Mouse (Mus musculus): ENCODE measurements around the gene Gm29797. TPM values are rescaled to one million over a fixed set of nuclear protein-coding genes. Genes with fewer than 3 reads are reported as not detected.

Gm29797 gene
- polyA plus RNA-seq, 1 experiment from 2014 or later = not detected

- H3K9ac ChIP-seq = no peak overlapping the region
- H3K9me3 ChIP-seq (replicated peaks) = no peaks in the 10 kb centered on the region
- no peaks in the 10 kb centered on the region for H3K36me3 ChIP-seq
- no peak for ATAC-seq (ENCODE audit: insufficient number of reproducible peaks, low FRiP score)
- H3K4me2 ChIP-seq = no peak overlapping the region
- WGBS = 60% methylated on average over 33 of the region's 33 CpGs
- peaks cover 12% of the 10 kb centered on the region for H3K4me1 ChIP-seq (replicated peaks)
- H3K27ac ChIP-seq (ENCODE audit: poor library complexity, severe bottlenecking) = no peak overlapping the region
- H3K27me3 ChIP-seq (replicated peaks) = peaks cover 21% of the 10 kb centered on the region
- no peak overlapping the region for H3K4me3 ChIP-seq
Measured at GRCm38 (mm10) chr2:181696801-181697420, 40.1 kb downstream of the Gm29797 start.

GRCm38 (mm10) chr2:181698241-181698640 is 41.4 kb downstream of the Gm29797 start, which contains the start of gene Lkaaear1:
Gene Lkaaear1 (minus strand): TSS chr2:181698442.
- no peaks in the 10 kb centered on the region for H3K9me3 ChIP-seq (replicated peaks)
- H3K9ac ChIP-seq = no peak within 1 kb of the TSS
- H3K27ac ChIP-seq (ENCODE audit: poor library complexity, severe bottlenecking) = no peak within 1 kb of the TSS
- no peak within 1 kb of the TSS for H3K4me3 ChIP-seq
- peaks cover 5% of the 10 kb centered on the region for H3K4me1 ChIP-seq (replicated peaks)
- peaks cover 21% of the 10 kb centered on the region for H3K27me3 ChIP-seq (replicated peaks)
- ATAC-seq (ENCODE audit: insufficient number of reproducible peaks, low FRiP score) = no peak
- no peaks in the 10 kb centered on the region for H3K36me3 ChIP-seq
- no peak within 1 kb of the TSS for H3K4me2 ChIP-seq
- WGBS = 46% methylated on average over 5 of the region's 5 CpGs

- no peak overlapping the region for H3K27ac ChIP-seq (ENCODE audit: poor library complexity, severe bottlenecking)
- H3K4me1 ChIP-seq (replicated peaks) = no peaks in the 10 kb centered on the region
- no peaks in the 10 kb centered on the region for H3K9me3 ChIP-seq (replicated peaks)
- ATAC-seq (ENCODE audit: insufficient number of reproducible peaks, low FRiP score) = no peak
- no peaks in the 10 kb centered on the region for H3K36me3 ChIP-seq
- no peak overlapping the region for H3K4me3 ChIP-seq
- no peak overlapping the region for H3K4me2 ChIP-seq
- H3K9ac ChIP-seq = no peak overlapping the region
- WGBS = 39% methylated on average over 4 of the region's 4 CpGs
- H3K27me3 ChIP-seq (replicated peaks) = no peaks in the 10 kb centered on the region
Measured at GRCm38 (mm10) chr2:181706668-181707067, 49.8 kb downstream of the Gm29797 start.

Other genes starting within 250 kb of the Gm29797 start
- gene Zbtb46, start 197.6 kb upstream of the Gm29797 start, polyA plus RNA-seq (2016; fragmentation: Nextera tagmentation; extraction: Ambion mirVana) = 13.5 and 15.1 TPM in 2 replicates
- 0.24 TPM in 1 of 2 replicates, not detected in the other for gene Abhd16b, start 163.8 kb upstream of the Gm29797 start, polyA plus RNA-seq (2016; fragmentation: Nextera tagmentation; extraction: Ambion mirVana)
- 105 and 109 TPM in 2 replicates for gene Tpd52l2, start 159.9 kb upstream of the Gm29797 start, polyA plus RNA-seq (2016; fragmentation: Nextera tagmentation; extraction: Ambion mirVana)
- gene Dnajc5, start 136.5 kb upstream of the Gm29797 start, polyA plus RNA-seq (2016; fragmentation: Nextera tagmentation; extraction: Ambion mirVana) = 89.5 and 91.9 TPM in 2 replicates
- 64.2 and 65.3 TPM in 2 replicates for gene Uckl1, start 72.1 kb upstream of the Gm29797 start, polyA plus RNA-seq (2016; fragmentation: Nextera tagmentation; extraction: Ambion mirVana)
- gene Prpf6, start 65.2 kb upstream of the Gm29797 start, polyA plus RNA-seq (2016; fragmentation: Nextera tagmentation; extraction: Ambion mirVana) = 46.8 and 48.8 TPM in 2 replicates
- gene Zfp512b, start 64.2 kb upstream of the Gm29797 start, polyA plus RNA-seq (2016; fragmentation: Nextera tagmentation; extraction: Ambion mirVana) = 44.8 and 46.1 TPM in 2 replicates
- 12.4 and 13.4 TPM in 2 replicates for gene Samd10, start 57.8 kb upstream of the Gm29797 start, polyA plus RNA-seq (2016; fragmentation: Nextera tagmentation; extraction: Ambion mirVana)
- gene Sox18, start 14.6 kb downstream of the Gm29797 start, polyA plus RNA-seq (2016; fragmentation: Nextera tagmentation; extraction: Ambion mirVana) = 24.7 and 26.3 TPM in 2 replicates
- gene Tcea2, start 23.3 kb downstream of the Gm29797 start, polyA plus RNA-seq (2016; fragmentation: Nextera tagmentation; extraction: Ambion mirVana) = 13.1 and 15.4 TPM in 2 replicates
- gene Rgs19, start 36.9 kb downstream of the Gm29797 start, polyA plus RNA-seq (2016; fragmentation: Nextera tagmentation; extraction: Ambion mirVana) = 43.5 and 45.4 TPM in 2 replicates
- not detected in 2 replicates for gene Lkaaear1, start 41.4 kb downstream of the Gm29797 start, polyA plus RNA-seq (2016; fragmentation: Nextera tagmentation; extraction: Ambion mirVana)
- gene Oprl1, start 58.0 kb downstream of the Gm29797 start, polyA plus RNA-seq (2016; fragmentation: Nextera tagmentation; extraction: Ambion mirVana) = 7.7 and 9.8 TPM in 2 replicates
- gene Myt1, start 106.3 kb downstream of the Gm29797 start, polyA plus RNA-seq (2016; fragmentation: Nextera tagmentation; extraction: Ambion mirVana) = 0.06 TPM in 1 of 2 replicates, not detected in the other
- 32.1 and 32.9 TPM in 2 replicates for gene Pcmtd2, start 180.8 kb downstream of the Gm29797 start, polyA plus RNA-seq (2016; fragmentation: Nextera tagmentation; extraction: Ambion mirVana)
- gene Polr3k, start 207.3 kb downstream of the Gm29797 start, polyA plus RNA-seq (2016; fragmentation: Nextera tagmentation; extraction: Ambion mirVana) = 52.3 and 53.3 TPM in 2 replicates